Mouse (Mus musculus) kidney, adult 2 months (tissue): ENCODE results near the gene Otulinl. TPM values are rescaled to one million over a fixed set of nuclear protein-coding genes. Genes with fewer than 3 reads are reported as not detected.

ENCODE experiments used
- DNase-seq: peaks from one replicate; pipeline ENCODE4 v3.0.0; 2021
- H3K27ac ChIP-seq: fragments of 200-500 bp; 2 replicates; pipeline ENCODE4 v1.5.1; 2012; ENCODE audit warnings: low read depth, low read length, control low read depth, inconsistent platforms; ENCODE audit not compliant: insufficient read depth
- H3K27me3 ChIP-seq: fragments of 200-500 bp; replicated peaks from 2 replicates; pipeline ENCODE4 v1.6.1; 2012; ENCODE audit warnings: mild to moderate bottlenecking, moderate library complexity, low read length, inconsistent platforms; ENCODE audit not compliant: control insufficient read depth, insufficient read depth
- H3K36me3 ChIP-seq: fragments of 200-500 bp; 2 replicates; pipeline ENCODE4 v1.6.1; 2012; ENCODE audit warnings: mild to moderate bottlenecking, moderate library complexity, low read length, inconsistent platforms; ENCODE audit not compliant: control insufficient read depth, insufficient read depth
- H3K4me1 ChIP-seq: fragments of 200-500 bp; 2 replicates; pipeline ENCODE4 v1.6.1; 2011; ENCODE audit warnings: low read length; ENCODE audit not compliant: control insufficient read depth, insufficient read depth
- H3K4me3 ChIP-seq: fragments of 200-500 bp; 2 replicates; pipeline ENCODE4 v1.5.1; 2011; ENCODE audit warnings: mild to moderate bottlenecking, low read depth, low read length, control low read depth; ENCODE audit not compliant: insufficient read depth
- CTCF ChIP-seq: fragments of 200-500 bp; conservative IDR thresholded peaks from 2 replicates; pipeline ENCODE4 v1.5.1; 2011; ENCODE audit warnings: low read depth, mild to moderate bottlenecking, control low read depth, low read length, moderate library complexity, mixed read lengths; ENCODE audit not compliant: insufficient read depth, insufficient read length
- POLR2A ChIP-seq: fragments of 200-500 bp; IDR thresholded peaks from one replicate; pipeline ENCODE4 v1.6.1; 2011; ENCODE audit warnings: low read depth, low read length, control low read depth
- WGBS: fragments of 180-500 bp; shearing (Covaris S2); methylation state at CpG from one replicate; pipeline ENCODE4 v1.1.7; 2018; 5-methylcytosine and 5-hydroxymethylcytosine counted together
- polyA plus RNA-seq: library from polyadenylated mRNA; depleted of rRNA; stranded (reverse); fragments of >200 nt; gene quantifications from 2 replicates; pipeline ENCODE4 v1.2.3, GENCODE M21; 2012

Gene Otulinl
- polyA plus RNA-seq, 1 experiment = 5.1 TPM

DNA sequence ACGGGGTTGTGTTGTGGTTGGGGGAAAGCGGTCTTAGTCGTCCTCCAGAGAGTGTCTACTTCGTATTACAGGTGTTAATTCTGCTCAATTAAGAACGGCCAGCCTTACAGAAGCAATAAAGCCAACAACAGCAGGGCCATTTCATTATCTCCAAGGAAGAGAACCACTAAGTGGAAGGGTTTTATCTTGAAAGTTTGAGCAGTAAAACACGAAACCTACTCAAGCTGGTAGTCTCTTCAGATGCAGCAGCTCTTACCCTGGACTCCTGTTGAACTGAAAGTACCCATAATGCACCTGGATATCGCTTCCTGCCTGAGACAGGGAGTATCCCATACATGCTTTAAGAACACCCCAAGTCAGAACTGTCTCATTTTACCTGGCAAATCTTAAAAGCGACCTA is 10.7 kb downstream of the Otulinl start:
- Histone ChIP-seq H3K4me1 (no peaks in the 10 kb centered on the region), H3K27me3 (no peaks in the 10 kb centered on the region), H3K4me3 (no peak overlapping the region), H3K36me3 (no peaks in the 10 kb centered on the region), H3K27ac (no peak overlapping the region)
- no peak for DNase-seq
- WGBS = 71% methylated on average over 8 of the region's 8 CpGs
- TF ChIP-seq POLR2A = no peak
- no peak for TF ChIP-seq CTCF

GRCm38 (mm10) chr15:27669931-27670411 is 11.4 kb downstream of the Otulinl start:
- no peaks in the 10 kb centered on the region for H3K36me3 ChIP-seq
- H3K27me3 ChIP-seq = no peaks in the 10 kb centered on the region
- H3K4me1 ChIP-seq = no peaks in the 10 kb centered on the region
- TF ChIP-seq POLR2A (no peak), CTCF (no peak)
- peak; percentile 16 for DNase-seq
- H3K27ac ChIP-seq = no peak overlapping the region; the same call in 1 of the 2 replicates
- H3K4me3 ChIP-seq = no peak overlapping the region
- WGBS = 71% methylated on average over 12 of the region's 12 CpGs

DNA sequence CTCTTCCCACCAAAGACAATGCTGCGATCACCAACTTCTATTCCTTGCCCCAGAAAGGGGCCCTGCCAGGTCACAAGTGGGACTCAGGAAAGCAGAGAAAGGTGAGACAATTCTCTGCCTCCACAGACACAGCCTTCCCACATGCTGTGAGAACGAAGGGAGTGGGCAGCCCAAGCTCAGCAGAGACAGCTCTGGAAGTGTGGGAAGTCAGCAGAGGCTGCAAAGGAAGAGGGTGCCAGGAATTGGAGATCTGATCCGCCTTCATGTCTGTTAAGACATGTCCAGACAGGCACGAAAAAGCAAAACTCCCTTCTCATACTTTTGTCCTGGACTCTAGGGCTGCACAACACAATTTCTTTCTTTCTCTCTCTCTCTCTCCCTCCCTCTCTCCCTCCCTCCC is 12.1 kb downstream of the Otulinl start:
- Histone ChIP-seq H3K4me3 (no peak overlapping the region), H3K27me3 (no peaks in the 10 kb centered on the region), H3K4me1 (no peaks in the 10 kb centered on the region), H3K36me3 (no peaks in the 10 kb centered on the region), H3K27ac (no peak overlapping the region)
- 73% methylated on average over 4 of the region's 4 CpGs for WGBS
- TF ChIP-seq CTCF (no peak), POLR2A (no peak)
- DNase-seq = no peak

DNA sequence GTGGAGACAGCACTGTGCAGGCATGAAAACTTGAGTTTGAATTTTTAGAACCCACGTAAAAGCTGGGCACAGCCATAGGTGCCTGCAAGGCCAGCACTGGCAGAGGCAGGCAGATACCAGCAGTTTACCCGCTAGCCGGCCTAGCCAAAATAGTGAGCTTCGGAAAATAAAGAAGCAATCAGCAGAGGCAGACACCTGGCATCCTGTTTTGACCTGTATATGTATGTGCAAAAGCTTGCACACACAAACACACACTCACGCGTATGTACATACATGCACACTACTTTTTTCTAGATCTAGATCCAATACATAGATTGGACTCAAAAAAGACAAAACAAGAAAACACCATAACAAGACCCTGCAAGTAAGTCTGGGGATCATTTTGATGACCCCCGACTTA is 12.8 kb downstream of the Otulinl start:
- WGBS = 95% methylated on average over 7 of the region's 7 CpGs
- Histone ChIP-seq H3K4me1 (no peaks in the 10 kb centered on the region), H3K27me3 (no peaks in the 10 kb centered on the region), H3K27ac (no peak overlapping the region), H3K36me3 (no peaks in the 10 kb centered on the region), H3K4me3 (no peak overlapping the region)
- TF ChIP-seq POLR2A = no peak
- no peak for TF ChIP-seq CTCF
- no peak for DNase-seq

DNA sequence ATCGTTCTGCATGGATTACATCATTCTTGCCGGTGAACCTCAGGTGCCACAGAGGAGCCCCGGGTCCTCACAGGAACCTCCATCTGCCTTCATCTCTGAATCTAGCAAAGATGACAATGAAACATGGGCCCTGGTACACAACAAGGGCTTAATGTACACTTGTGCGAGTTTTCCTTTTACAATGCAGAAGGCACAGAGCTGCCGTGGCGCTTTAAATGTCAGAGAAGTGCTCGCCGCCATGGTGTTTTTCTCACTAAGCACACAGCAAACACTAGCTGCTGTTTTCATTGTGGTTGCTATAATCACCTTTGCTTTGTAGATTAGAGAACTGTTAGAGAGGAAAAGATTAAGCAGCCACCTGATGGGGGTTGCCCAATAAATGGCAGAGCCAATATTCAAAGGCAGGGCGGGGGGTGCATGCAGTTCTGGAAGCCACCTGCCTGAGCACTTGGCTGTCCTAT is 13.3 kb downstream of the Otulinl start:
- DNase-seq = no peak
- Histone ChIP-seq H3K36me3 (no peaks in the 10 kb centered on the region), H3K27ac (no peak overlapping the region), H3K4me3 (no peak overlapping the region), H3K27me3 (no peaks in the 10 kb centered on the region), H3K4me1 (no peaks in the 10 kb centered on the region)
- TF ChIP-seq CTCF (no peak), POLR2A (no peak)
- WGBS = 92% methylated on average over 9 of the region's 9 CpGs

DNA sequence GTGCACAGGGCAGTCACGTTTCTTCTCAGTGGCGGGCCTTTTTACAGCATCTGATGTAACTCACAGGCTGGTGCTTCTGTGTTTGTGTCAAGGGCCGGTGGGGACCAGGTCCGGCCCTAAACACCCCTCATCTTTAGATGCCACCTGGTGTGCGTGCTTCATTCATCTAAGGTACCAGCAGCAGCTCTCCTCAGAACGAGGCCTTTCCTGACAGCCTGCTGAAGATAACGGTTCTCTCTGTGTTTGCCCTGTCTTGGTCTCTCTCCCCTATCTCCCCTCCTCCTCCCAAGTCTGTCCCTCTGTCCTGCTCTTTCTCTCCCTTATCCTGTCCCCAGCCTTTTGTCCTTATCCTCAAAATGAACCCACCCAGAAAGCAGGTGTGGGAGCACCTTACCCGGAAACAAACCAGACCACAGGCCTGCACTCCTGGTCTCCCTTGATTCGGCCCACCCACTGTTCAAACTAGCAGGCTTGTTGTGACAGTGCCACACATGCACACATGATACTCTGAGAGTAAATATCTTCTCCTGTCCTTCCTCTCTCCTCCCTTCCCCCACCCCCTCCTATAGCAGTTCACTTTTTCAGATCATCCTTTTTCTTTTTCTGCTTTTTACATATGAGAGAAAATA is 14.4 kb downstream of the Otulinl start:
- Histone ChIP-seq H3K36me3 (no peaks in the 10 kb centered on the region), H3K4me1 (no peaks in the 10 kb centered on the region), H3K27me3 (no peaks in the 10 kb centered on the region), H3K27ac (no peak overlapping the region), H3K4me3 (no peak overlapping the region)
- 85% methylated on average over 9 of the region's 9 CpGs for WGBS
- TF ChIP-seq POLR2A = no peak
- DNase-seq = no peak

GRCm38 (mm10) chr15:27665392-27665911 is 15.9 kb downstream of the Otulinl start:
- no peaks in the 10 kb centered on the region for H3K36me3 ChIP-seq
- H3K4me3 ChIP-seq = peak overlapping the region; percentile 0; the same call in 1 of the 2 replicates
- peak overlapping the region; percentile 10; the same call in 1 of the 2 replicates for H3K27ac ChIP-seq
- DNase-seq = peak; percentile 54
- 25% methylated on average over 21 of the region's 21 CpGs for WGBS
- H3K4me1 ChIP-seq = no peaks in the 10 kb centered on the region
- TF ChIP-seq CTCF (no peak), POLR2A (no peak)
- H3K27me3 ChIP-seq = no peaks in the 10 kb centered on the region
